Mouse (Mus musculus): ENCODE data around the gene Olfr213. TPM values are rescaled to one million over a fixed set of nuclear protein-coding genes. Genes with fewer than 3 reads are reported as not detected.
"Not testable (repeated sequence)": the region's sequence is repeated elsewhere in the genome, so short reads cannot be mapped to it uniquely, and the experiment has no call there.

Gene Olfr213
- polyA plus RNA-seq (2015; fragmentation: Nextera tagmentation; extraction: Ambion mirVana): not detected in 2 replicates

DNA sequence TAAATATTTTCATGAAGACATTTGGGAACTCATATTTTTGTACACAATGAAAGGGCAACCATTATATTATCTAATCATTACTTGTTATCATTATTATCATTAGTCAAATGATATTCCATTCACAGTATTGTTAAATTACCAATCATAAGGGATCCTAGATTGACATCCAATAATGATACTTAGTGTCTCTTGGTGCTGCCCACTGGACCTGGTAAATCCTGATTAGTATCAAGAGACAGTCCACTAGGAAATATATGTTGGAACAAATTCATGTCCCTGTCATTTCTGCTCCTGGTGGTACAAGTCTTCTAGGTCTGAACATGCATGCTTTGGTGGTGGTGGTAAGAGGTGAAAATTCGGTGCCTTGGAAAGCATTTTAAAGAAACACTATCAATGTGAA, at the start of gene Olfr213:
Olfr213 (plus strand) TSS at position 301 of the 400 bp plus-strand sequence.
- Histone ChIP-seq H3K4me1 (replicated peaks) (no peaks in the 10 kb centered on the region), H3K9me3 (no peaks in the 10 kb centered on the region), H3K4me3 (no peak within 1 kb of the TSS), H3K4me2 (no peak within 1 kb of the TSS), H3K9ac (no peak within 1 kb of the TSS), H3K27ac (no peak within 1 kb of the TSS), H3K27me3 (no peaks in the 10 kb centered on the region), H3K36me3 (no peaks in the 10 kb centered on the region)
- ATAC-seq (ENCODE audit: low FRiP score): no peak
- 77% methylated on average over 1 of the region's 1 CpGs for WGBS

DNA sequence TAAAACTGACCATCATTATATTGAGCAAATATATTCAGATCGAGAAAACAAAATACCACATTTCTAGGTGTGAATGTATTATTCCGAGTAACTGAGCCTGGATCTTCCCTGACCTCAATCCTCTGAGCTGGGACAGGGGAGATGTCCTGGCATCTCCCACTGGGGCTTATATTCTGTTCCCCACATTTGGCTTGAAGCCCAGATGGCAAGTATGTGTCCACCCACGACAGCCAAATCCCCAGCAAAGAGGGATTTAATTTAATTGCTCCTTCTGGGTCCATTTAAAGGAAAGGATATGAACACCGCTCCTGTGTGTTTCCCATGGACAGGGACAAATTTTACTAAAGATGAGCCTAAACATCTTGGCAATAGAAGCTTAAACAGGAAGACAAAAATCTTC, 49.5 kb upstream of the Olfr213 start, which contains the start of gene Olfr211:
Olfr211 (plus strand) TSS at position 301 of the 400 bp plus-strand sequence.
- Histone ChIP-seq H3K27me3 (no peaks in the 10 kb centered on the region), H3K4me1 (replicated peaks) (peaks cover 11% of the 10 kb centered on the region; the same call in 1 of the 2 replicates), H3K27ac (no peak within 1 kb of the TSS), H3K9ac (no peak within 1 kb of the TSS), H3K4me2 (no peak within 1 kb of the TSS), H3K36me3 (no peaks in the 10 kb centered on the region), H3K9me3 (no peaks in the 10 kb centered on the region), H3K4me3 (no peak within 1 kb of the TSS)
- no peak for ATAC-seq (ENCODE audit: low FRiP score)
- 75% methylated on average over 4 of the region's 4 CpGs for WGBS

GRCm38 (mm10) chr6:116493742-116494141, 44.5 kb upstream of the Olfr213 start:
- H3K4me1 ChIP-seq (replicated peaks): peaks cover 11% of the 10 kb centered on the region; the same call in 1 of the 2 replicates
- H3K27ac ChIP-seq: no peak overlapping the region
- no peak overlapping the region for H3K9ac ChIP-seq
- H3K9me3 ChIP-seq: no peaks in the 10 kb centered on the region
- no peaks in the 10 kb centered on the region for H3K36me3 ChIP-seq
- 93% methylated on average over 5 of the region's 5 CpGs for WGBS
- no peaks in the 10 kb centered on the region for H3K27me3 ChIP-seq
- no peak overlapping the region for H3K4me2 ChIP-seq
- no peak overlapping the region for H3K4me3 ChIP-seq
- ATAC-seq (ENCODE audit: low FRiP score): no peak

DNA sequence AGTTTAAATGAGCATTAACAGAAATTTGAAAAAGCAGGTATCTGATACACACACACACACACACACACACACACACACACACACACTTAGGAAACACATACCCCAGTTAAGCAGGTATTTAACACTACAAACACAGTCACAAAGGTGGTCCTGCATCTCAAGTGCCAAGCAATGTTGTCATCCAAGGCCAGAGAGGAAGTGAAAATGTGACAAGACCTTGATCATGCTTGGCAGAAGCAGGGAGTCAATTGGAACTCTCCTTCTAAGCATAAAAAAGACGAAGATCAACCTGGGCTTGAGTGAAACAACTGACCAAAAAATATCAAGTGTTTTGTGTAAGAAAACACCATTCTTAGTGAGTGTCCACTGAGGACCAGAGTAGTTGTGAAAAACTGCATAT, 42.3 kb upstream of the Olfr213 start:
- no peak for ATAC-seq (ENCODE audit: low FRiP score)
- 87% methylated on average over 1 of the region's 1 CpGs for WGBS
- H3K4me2 ChIP-seq: no peak overlapping the region
- no peak overlapping the region for H3K9ac ChIP-seq
- H3K4me1 ChIP-seq (replicated peaks): no peaks in the 10 kb centered on the region
- H3K9me3 ChIP-seq: no peaks in the 10 kb centered on the region
- no peaks in the 10 kb centered on the region for H3K36me3 ChIP-seq
- no peak overlapping the region for H3K27ac ChIP-seq
- H3K27me3 ChIP-seq: no peaks in the 10 kb centered on the region
- H3K4me3 ChIP-seq: no peak overlapping the region

DNA sequence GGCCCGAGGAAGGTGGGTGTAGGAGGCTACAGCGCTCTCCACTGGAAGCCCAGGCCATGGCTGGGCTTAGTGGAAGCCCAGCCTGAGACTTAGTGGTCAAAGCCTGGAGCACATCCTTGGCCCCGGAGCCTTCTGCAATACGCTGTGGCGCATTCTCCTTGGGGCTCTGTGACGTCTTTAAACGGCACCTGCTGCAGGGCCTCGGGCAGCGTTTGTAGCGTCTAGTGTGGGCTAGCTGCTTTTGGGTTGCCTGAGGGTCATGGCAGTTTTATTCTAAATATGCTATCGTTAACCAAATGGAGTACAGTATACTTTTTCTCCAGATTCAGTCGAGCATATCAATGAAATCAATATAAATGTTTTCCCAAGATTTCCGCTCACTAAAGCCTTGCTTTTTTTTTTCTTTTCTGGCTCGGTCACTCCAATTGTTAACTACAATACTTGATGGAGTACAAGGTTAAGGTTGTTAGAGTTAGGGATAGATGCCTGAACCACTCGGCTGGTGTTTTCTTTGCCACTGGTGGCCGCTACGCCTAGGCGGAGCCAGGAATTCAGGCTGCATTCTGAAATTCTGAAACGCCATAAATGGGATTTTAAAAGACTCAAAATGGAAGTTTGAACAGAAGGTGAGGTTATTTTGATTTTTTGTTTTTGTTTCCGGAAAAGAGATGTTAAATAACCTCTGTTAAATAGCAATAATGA, 31.8 kb upstream of the Olfr213 start, which contains the start of gene Olfr212:
Olfr212 (plus strand) TSS at position 215 of the 702 bp plus-strand sequence.
- not testable (repeated sequence) for H3K36me3 ChIP-seq; H3K4me3 ChIP-seq; ATAC-seq (ENCODE audit: low FRiP score); H3K4me1 ChIP-seq (replicated peaks); H3K9ac ChIP-seq; H3K27ac ChIP-seq; H3K27me3 ChIP-seq; H3K4me2 ChIP-seq
- 94% methylated on average over 20 of the region's 20 CpGs for WGBS
- H3K9me3 ChIP-seq: peaks cover 18% of the 10 kb centered on the region

- Histone ChIP-seq H3K9me3 (no peaks in the 10 kb centered on the region), H3K4me1 (replicated peaks) (no peaks in the 10 kb centered on the region), H3K4me2 (no peak overlapping the region), H3K27me3 (no peaks in the 10 kb centered on the region), H3K9ac (no peak overlapping the region), H3K27ac (no peak overlapping the region), H3K4me3 (no peak overlapping the region), H3K36me3 (no peaks in the 10 kb centered on the region)
- ATAC-seq (ENCODE audit: low FRiP score): no peak
Observed at GRCm38 (mm10) chr6:116514832-116515231, 23.4 kb upstream of the Olfr213 start.

DNA sequence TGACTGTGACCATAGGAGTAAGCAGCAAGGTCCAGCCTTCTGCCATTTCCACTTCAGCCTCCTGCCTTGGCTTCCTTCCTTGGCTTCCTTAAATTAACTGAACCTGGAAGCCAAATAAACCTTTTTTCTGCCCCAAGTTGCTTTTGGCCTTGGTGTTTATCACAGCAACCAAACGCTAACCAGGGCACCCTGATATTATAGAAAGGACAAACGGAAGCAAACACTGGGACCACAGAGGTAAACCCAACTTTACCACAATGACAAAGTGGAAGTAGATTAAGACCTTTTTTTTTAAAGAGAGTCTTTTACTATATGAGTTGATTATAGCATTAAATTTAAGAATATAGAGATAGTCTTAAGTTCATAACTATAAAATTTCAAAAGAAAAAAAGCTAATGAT, 4.2 kb downstream of the Olfr213 start:
- Histone ChIP-seq H3K36me3 (no peaks in the 10 kb centered on the region), H3K9ac (no peak overlapping the region), H3K4me2 (no peak overlapping the region), H3K9me3 (no peaks in the 10 kb centered on the region), H3K27me3 (no peaks in the 10 kb centered on the region), H3K27ac (no peak overlapping the region), H3K4me1 (replicated peaks) (no peaks in the 10 kb centered on the region), H3K4me3 (no peak overlapping the region)
- no peak for ATAC-seq (ENCODE audit: low FRiP score)
- 89% methylated on average over 2 of the region's 2 CpGs for WGBS

- not testable (repeated sequence) for ATAC-seq (ENCODE audit: low FRiP score); H3K9ac ChIP-seq; H3K9me3 ChIP-seq; H3K27ac ChIP-seq; H3K27me3 ChIP-seq; H3K4me3 ChIP-seq; H3K4me1 ChIP-seq (replicated peaks); H3K36me3 ChIP-seq; H3K4me2 ChIP-seq
- 97% methylated on average over 11 of the region's 11 CpGs for WGBS
Observed at GRCm38 (mm10) chr6:116550841-116551240, 12.6 kb downstream of the Olfr213 start, which contains the start of gene Gm5580. Gene Gm5580, plus strand, starts transcription at chr6:116551141.

- H3K36me3 ChIP-seq: no peaks in the 10 kb centered on the region
- no peak within 1 kb of the TSS for H3K4me2 ChIP-seq
- 90% methylated on average over 1 of the region's 1 CpGs for WGBS
- no peaks in the 10 kb centered on the region for H3K9me3 ChIP-seq
- no peaks in the 10 kb centered on the region for H3K27me3 ChIP-seq
- no peak within 1 kb of the TSS for H3K4me3 ChIP-seq
- H3K4me1 ChIP-seq (replicated peaks): no peaks in the 10 kb centered on the region
- H3K9ac ChIP-seq: no peak within 1 kb of the TSS
- no peak within 1 kb of the TSS for H3K27ac ChIP-seq
- no peak for ATAC-seq (ENCODE audit: low FRiP score)
Observed at GRCm38 (mm10) chr6:116553935-116554334, 15.7 kb downstream of the Olfr213 start, which contains the start of gene Olfr214. Gene Olfr214, plus strand, starts transcription at chr6:116554235.

DNA sequence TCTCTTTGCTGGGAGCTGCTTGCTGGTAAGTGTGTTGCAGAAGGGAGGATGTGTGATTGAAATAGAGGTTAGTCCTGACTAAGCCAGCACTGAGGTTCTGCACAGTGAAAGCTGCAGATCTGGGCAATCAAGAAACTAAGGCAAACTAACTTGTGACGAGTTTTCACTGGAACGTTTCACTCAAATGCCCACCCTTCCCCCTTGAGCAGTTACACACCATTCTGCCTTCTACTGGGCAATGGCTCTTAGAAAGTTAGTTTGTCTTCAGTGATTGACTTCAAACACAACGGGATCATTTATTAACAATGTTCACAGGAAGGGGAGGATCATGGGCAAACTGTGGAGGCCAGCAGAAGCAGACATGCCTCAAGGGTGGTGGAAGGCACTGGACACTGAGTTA, 16.7 kb downstream of the Olfr213 start:
- no peak overlapping the region for H3K27ac ChIP-seq
- ATAC-seq (ENCODE audit: low FRiP score): no peak
- no peak overlapping the region for H3K4me2 ChIP-seq
- H3K4me1 ChIP-seq (replicated peaks): no peaks in the 10 kb centered on the region
- H3K36me3 ChIP-seq: no peaks in the 10 kb centered on the region
- WGBS: 74% methylated on average over 3 of the region's 3 CpGs
- no peak overlapping the region for H3K9ac ChIP-seq
- H3K9me3 ChIP-seq: no peaks in the 10 kb centered on the region
- H3K4me3 ChIP-seq: no peak overlapping the region
- H3K27me3 ChIP-seq: no peaks in the 10 kb centered on the region

DNA sequence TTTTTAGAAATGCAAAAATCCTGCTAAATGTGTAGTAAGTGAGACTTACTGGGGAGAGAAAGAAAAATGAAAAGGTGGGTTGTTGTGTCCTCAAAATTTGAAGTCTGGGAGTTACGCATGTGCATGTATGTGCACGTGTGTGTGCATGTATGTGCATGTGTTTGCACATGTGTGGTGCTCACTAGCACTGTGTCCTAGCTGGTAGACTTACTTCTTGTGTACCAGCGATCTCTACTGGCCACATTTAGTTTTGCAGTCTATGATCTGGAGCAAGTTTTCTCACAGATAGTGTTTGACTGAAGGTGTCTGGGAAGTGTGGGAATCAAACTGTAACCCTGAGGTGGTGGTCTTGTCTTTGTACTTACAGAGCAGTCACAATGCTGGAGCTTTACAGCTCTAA, 31.6 kb downstream of the Olfr213 start:
- no peak overlapping the region for H3K4me3 ChIP-seq
- H3K4me1 ChIP-seq (replicated peaks): no peaks in the 10 kb centered on the region
- H3K9me3 ChIP-seq: no peaks in the 10 kb centered on the region
- H3K27ac ChIP-seq: no peak overlapping the region
- H3K9ac ChIP-seq: no peak overlapping the region
- 22% methylated on average over 3 of the region's 3 CpGs for WGBS
- no peaks in the 10 kb centered on the region for H3K36me3 ChIP-seq
- H3K4me2 ChIP-seq: no peak overlapping the region
- ATAC-seq (ENCODE audit: low FRiP score): no peak
- H3K27me3 ChIP-seq: no peaks in the 10 kb centered on the region

- 64% methylated on average over 4 of the region's 4 CpGs for WGBS
- Histone ChIP-seq H3K9me3 (no peaks in the 10 kb centered on the region), H3K9ac (no peak within 1 kb of the TSS), H3K4me2 (no peak within 1 kb of the TSS), H3K4me1 (replicated peaks) (no peaks in the 10 kb centered on the region), H3K4me3 (no peak within 1 kb of the TSS), H3K27ac (no peak within 1 kb of the TSS), H3K36me3 (no peaks in the 10 kb centered on the region), H3K27me3 (no peaks in the 10 kb centered on the region)
- no peak for ATAC-seq (ENCODE audit: low FRiP score)
Observed at GRCm38 (mm10) chr6:116584095-116584494, 45.8 kb downstream of the Olfr213 start, which contains the start of gene Olfr215. Gene Olfr215, minus strand, starts transcription at chr6:116584195.
